Mouse (Mus musculus): ENCODE data around the gene Fndc9.

DNA sequence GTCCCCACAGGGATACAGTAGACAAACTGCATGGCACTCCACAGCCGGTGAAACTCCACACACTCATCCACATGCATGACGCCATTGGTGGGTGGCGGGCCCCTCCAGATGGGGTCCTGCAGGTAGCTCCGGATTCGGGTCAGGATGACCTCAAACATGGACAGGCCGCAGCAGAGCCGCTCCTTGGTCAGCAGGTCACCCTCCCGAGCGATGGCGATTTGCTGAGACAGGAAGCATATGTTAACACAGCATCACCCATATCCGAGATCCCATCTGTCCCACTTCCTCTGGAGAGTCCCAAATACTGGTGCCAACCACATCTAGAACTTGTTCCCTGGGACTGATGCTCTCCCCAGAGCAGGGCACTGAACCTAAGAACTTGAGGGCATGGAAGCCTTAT, 34.7 kb upstream of the Fndc9 start:
- no peak for TF ChIP-seq CTCF (IDR thresholded peaks at IDR 0.05; ENCODE audit: low read depth, low read length)
- TF ChIP-seq TAL1 (conservative IDR thresholded peaks at IDR 0.05; ENCODE audit: low read depth, low read length), result no peak
- no peak for TF ChIP-seq GATA1 (IDR thresholded peaks at IDR 0.05; ENCODE audit: borderline replicate concordance, low read length)

All from G1E (cell line).